Mouse (Mus musculus) stomach, postnatal 0 days (tissue): ENCODE results near the gene Smndc1. TPM values are rescaled to one million over a fixed set of nuclear protein-coding genes. Genes with fewer than 3 reads are reported as not detected.

Experiments
- ATAC-seq: fragments of 200-750 bp; cut with Nextera tagmentation; 2 replicates; pipeline ENCODE4 v1.8.0; 2017; ENCODE audit not compliant: low FRiP score, low TSS enrichment
- DNase-seq: peaks from one replicate; pipeline ENCODE4 v3.0.0-alpha.2; 2016; ENCODE audit warnings: low spot score
- H3K27ac ChIP-seq: fragments of 300-500 bp; sonication (generic); replicated peaks from 2 replicates; pipeline ENCODE4 v1.5.1; 2014; ENCODE audit warnings: mild to moderate bottlenecking, control low read depth
- H3K27me3 ChIP-seq: fragments of 300-500 bp; sonication (generic); 2 replicates; pipeline ENCODE4 v1.6.1; 2014; ENCODE audit warnings: low read length; ENCODE audit not compliant: control insufficient read depth, insufficient read depth
- H3K36me3 ChIP-seq: fragments of 300-500 bp; sonication (generic); 2 replicates; pipeline ENCODE4 v1.6.1; 2014; ENCODE audit warnings: low read length, mixed read lengths; ENCODE audit not compliant: control insufficient read depth, insufficient read depth
- H3K4me1 ChIP-seq: fragments of 300-500 bp; sonication (generic); replicated peaks from 2 replicates; pipeline ENCODE4 v1.6.1; 2014; ENCODE audit warnings: antibody characterized with exemption; ENCODE audit not compliant: control insufficient read depth, insufficient read depth
- H3K4me2 ChIP-seq: fragments of 300-500 bp; sonication (generic); replicated peaks from 2 replicates; pipeline ENCODE4 v1.6.1; 2014; ENCODE audit warnings: low read depth, mild to moderate bottlenecking, control low read depth, moderate library complexity
- H3K4me3 ChIP-seq: fragments of 300-500 bp; sonication (generic); 2 replicates; pipeline ENCODE4 v1.5.1; 2014; ENCODE audit warnings: low read depth, low read length, control low read depth
- H3K9ac ChIP-seq: fragments of 300-500 bp; sonication (generic); 2 replicates; pipeline ENCODE4 v1.6.1; 2014; ENCODE audit warnings: mild to moderate bottlenecking, low read length, control low read depth, mixed read lengths
- H3K9me3 ChIP-seq: fragments of 300-500 bp; sonication (generic); 2 replicates; pipeline ENCODE4 v1.6.1; 2016; ENCODE audit warnings: low read length; ENCODE audit not compliant: control insufficient read depth
- CTCF ChIP-seq: IDR thresholded peaks from 2 replicates; pipeline ENCODE4 v1.5.1; 2016; ENCODE audit warnings: antibody characterized with exemption, low read depth, mild to moderate bottlenecking, moderate library complexity
- EP300 ChIP-seq: optimal IDR thresholded peaks from 2 replicates; pipeline ENCODE3; 2016; ENCODE audit warnings: antibody characterized with exemption
- WGBS: fragments of 180-500 bp; shearing (Covaris S2); extraction: QIAGEN DNeasy Blood & Tissue Kit; methylation state at CpG from one replicate; pipeline ENCODE4 v1.1.7; 2014; 5-methylcytosine and 5-hydroxymethylcytosine counted together
- polyA plus RNA-seq: library from polyadenylated mRNA; unstranded; fragments of >200 nt; fragmentation: Nextera tagmentation; extraction: Ambion mirVana; gene quantifications from 2 replicates; pipeline ENCODE4 v1.2.1, GENCODE M21; 2015

Smndc1 gene
- polyA plus RNA-seq, 1 experiment from 2014 or later: 26.1 TPM

- WGBS: 58% methylated on average over 17 of the region's 17 CpGs
Observed at GRCm38 (mm10) chr19:53409663-53410307, 19.4 kb upstream of the Smndc1 start.

GRCm38 (mm10) chr19:53408398-53408797, 18.0 kb upstream of the Smndc1 start:
- no peak overlapping the region for H3K9ac ChIP-seq

More at GRCm38 (mm10) chr19:53409663-53410307, 19.4 kb upstream of the Smndc1 start:
- no peaks in the 10 kb centered on the region; the same call in 1 of the 2 replicates for H3K4me1 ChIP-seq
- TF ChIP-seq EP300 (no peak), CTCF (no peak)
- DNase-seq (no peak), ATAC-seq (no peak)
- H3K4me3 ChIP-seq: no peak overlapping the region
- no peaks in the 10 kb centered on the region for H3K9me3 ChIP-seq
- no peak overlapping the region for H3K4me2 ChIP-seq
- H3K36me3 ChIP-seq: no peaks in the 10 kb centered on the region
- H3K27ac ChIP-seq: no peak overlapping the region
- H3K27me3 ChIP-seq: no peaks in the 10 kb centered on the region
- no peak overlapping the region for H3K9ac ChIP-seq

GRCm38 (mm10) chr19:53407350-53407749, 17.0 kb upstream of the Smndc1 start:
- ATAC-seq (no peak), DNase-seq (no peak)
- Histone ChIP-seq H3K36me3 (no peaks in the 10 kb centered on the region), H3K9me3 (no peaks in the 10 kb centered on the region), H3K27me3 (no peaks in the 10 kb centered on the region), H3K4me1 (no peaks in the 10 kb centered on the region), H3K4me3 (no peak overlapping the region), H3K4me2 (no peak overlapping the region), H3K27ac (no peak overlapping the region), H3K9ac (no peak overlapping the region)
- WGBS: 64% methylated on average over 2 of the region's 2 CpGs
- no peak for TF ChIP-seq EP300
- no peak for TF ChIP-seq CTCF

More at GRCm38 (mm10) chr19:53408398-53408797, 18.0 kb upstream of the Smndc1 start:
- Histone ChIP-seq H3K9me3 (no peaks in the 10 kb centered on the region), H3K4me1 (no peaks in the 10 kb centered on the region), H3K4me2 (no peak overlapping the region), H3K27ac (no peak overlapping the region), H3K27me3 (no peaks in the 10 kb centered on the region), H3K36me3 (no peaks in the 10 kb centered on the region), H3K4me3 (no peak overlapping the region)
- ATAC-seq: no peak
- WGBS: 60% methylated on average over 8 of the region's 8 CpGs
- no peak for DNase-seq
- TF ChIP-seq EP300 (no peak), CTCF (no peak)

GRCm38 (mm10) chr19:53405810-53406209, 15.4 kb upstream of the Smndc1 start:
- DNase-seq: no peak
- no peaks in the 10 kb centered on the region for H3K36me3 ChIP-seq
- peak; percentile 49; the same call in 1 of the 2 replicates for ATAC-seq
- H3K4me3 ChIP-seq: no peak overlapping the region
- no peaks in the 10 kb centered on the region for H3K27me3 ChIP-seq
- no peaks in the 10 kb centered on the region for H3K9me3 ChIP-seq
- no peaks in the 10 kb centered on the region for H3K4me1 ChIP-seq
- H3K4me2 ChIP-seq: no peak overlapping the region
- 56% methylated on average over 2 of the region's 2 CpGs for WGBS
- TF ChIP-seq EP300: no peak
- no peak for TF ChIP-seq CTCF
- H3K9ac ChIP-seq: no peak overlapping the region
- 0 out of 2 replicates have a peak overlapping the region, but pooled peaks have one; percentile 24 for H3K27ac ChIP-seq

- Histone ChIP-seq H3K4me3 (no peak overlapping the region), H3K4me1 (no peaks in the 10 kb centered on the region), H3K4me2 (no peak overlapping the region), H3K27ac (no peak overlapping the region), H3K36me3 (no peaks in the 10 kb centered on the region), H3K9me3 (no peaks in the 10 kb centered on the region), H3K9ac (no peak overlapping the region), H3K27me3 (no peaks in the 10 kb centered on the region)
- ATAC-seq (no peak), DNase-seq (no peak)
- 77% methylated on average over 18 of the region's 18 CpGs for WGBS
- no peak for TF ChIP-seq EP300
- TF ChIP-seq CTCF: no peak
Observed at GRCm38 (mm10) chr19:53404837-53405356, 14.5 kb upstream of the Smndc1 start.

GRCm38 (mm10) chr19:53404219-53404836, 13.9 kb upstream of the Smndc1 start:
- Histone ChIP-seq H3K27ac (no peak overlapping the region), H3K27me3 (no peaks in the 10 kb centered on the region), H3K4me1 (no peaks in the 10 kb centered on the region), H3K9ac (no peak overlapping the region), H3K4me3 (no peak overlapping the region), H3K4me2 (no peak overlapping the region), H3K9me3 (no peaks in the 10 kb centered on the region), H3K36me3 (no peaks in the 10 kb centered on the region)
- ATAC-seq (peak; percentile 27; the same call in 1 of the 2 replicates), DNase-seq (no peak)
- 68% methylated on average over 10 of the region's 10 CpGs for WGBS
- TF ChIP-seq EP300: no peak
- no peak for TF ChIP-seq CTCF
